Mouse (Mus musculus) CH12.LX (cell line): ENCODE results near the gene Dmkn. TPM values are rescaled to one million over a fixed set of nuclear protein-coding genes. Genes with fewer than 3 reads are reported as not detected.

Experiments used
- DNase-seq: peaks from one replicate; pipeline ENCODE4 v3.0.0-alpha.2; 2013; ENCODE audit errors: extremely low read depth
- H3K27ac ChIP-seq: 2 replicates; pipeline ENCODE4 v1.5.1; 2012; ENCODE audit warnings: low read depth, mild to moderate bottlenecking, control low read depth, moderate library complexity; ENCODE audit not compliant: insufficient read depth
- H3K27me3 ChIP-seq: replicated peaks from 2 replicates; pipeline ENCODE3; 2012; ENCODE audit warnings: inconsistent platforms
- H3K36me3 ChIP-seq, 2 experiments: replicated peaks in 1 of 2; 2 replicates each; pipeline versions ENCODE3 to v1.6.1; 2012; ENCODE audit warnings: inconsistent platforms in 1 of 2, low read length in 1 of 2, mild to moderate bottlenecking in 1 of 2, mixed read lengths in 1 of 2, moderate library complexity in 1 of 2; ENCODE audit not compliant: control insufficient read depth in 1 of 2, insufficient read depth in 1 of 2
- H3K4me1 ChIP-seq, 2 experiments: 2 replicates each; pipeline ENCODE4 v1.6.1; 2012; ENCODE audit warnings: inconsistent platforms in 1 of 2, moderate library complexity in 1 of 2; ENCODE audit not compliant: insufficient read depth in 2 of 2, control insufficient read depth in 1 of 2
- H3K4me2 ChIP-seq: 2 replicates; pipeline ENCODE4 v1.6.1; 2012; ENCODE audit warnings: low read depth, mild to moderate bottlenecking, control low read depth; ENCODE audit not compliant: poor library complexity, insufficient read depth, severe bottlenecking
- H3K4me3 ChIP-seq, 3 experiments: fragments of 150-350 bp in 1 of 3; sonication (generic) in 1 of 3; replicated peaks in 1 of 3; 2 replicates each; pipeline versions ENCODE3 to v1.5.1; 2011 to 2012; ENCODE audit warnings: low read depth in 2 of 3, low read length in 2 of 3, mild to moderate bottlenecking in 2 of 3, moderate library complexity in 2 of 3, control low read depth in 1 of 3, improper control_type of control experiment in 1 of 3, inconsistent platforms in 1 of 3, mixed read lengths in 1 of 3; ENCODE audit not compliant: poor library complexity in 1 of 3
- H3K79me2 ChIP-seq: replicated peaks from 2 replicates; pipeline ENCODE4 v1.6.1; 2012; ENCODE audit warnings: mild to moderate bottlenecking, moderate library complexity; ENCODE audit not compliant: control insufficient read depth, poor library complexity, insufficient read depth, severe bottlenecking; ENCODE audit errors: extremely low read depth
- H3K9ac ChIP-seq: 2 replicates; pipeline ENCODE4 v1.6.1; 2012; ENCODE audit warnings: low read depth, mild to moderate bottlenecking, control low read depth, moderate library complexity; ENCODE audit not compliant: insufficient read depth
- H3K9me3 ChIP-seq: replicated peaks from 2 replicates; pipeline ENCODE3; 2012; ENCODE audit warnings: low read length, inconsistent platforms, mixed read lengths
- BHLHE40 ChIP-seq: IDR thresholded peaks from 2 replicates; pipeline ENCODE4 v1.6.1; 2011; ENCODE audit warnings: mild to moderate bottlenecking, low read depth, low read length, improper control_type of control experiment
- CHD1 ChIP-seq: IDR thresholded peaks from 2 replicates; pipeline ENCODE4 v1.6.1; 2012; ENCODE audit warnings: low read depth, low read length, improper control_type of control experiment, inconsistent platforms
- CTCF ChIP-seq, 2 experiments: IDR thresholded peaks in 1 of 2; conservative IDR thresholded peaks in 1 of 2; 2 replicates each; pipeline ENCODE4 v1.5.1; 2011 to 2012; ENCODE audit warnings: low read depth in 2 of 2, low read length in 2 of 2, improper control_type of control experiment in 1 of 2, inconsistent platforms in 1 of 2, mild to moderate bottlenecking in 1 of 2, moderate library complexity in 1 of 2
- E2F4 ChIP-seq: IDR thresholded peaks from 2 replicates; pipeline ENCODE4 v1.6.1; 2011; ENCODE audit warnings: low read depth, low read length, improper control_type of control experiment; ENCODE audit not compliant: insufficient replicate concordance
- ETS1 ChIP-seq: conservative IDR thresholded peaks from 2 replicates; pipeline ENCODE4 v1.6.1; 2012; ENCODE audit warnings: low read depth, mild to moderate bottlenecking, inconsistent platforms, low read length, improper control_type of control experiment, moderate library complexity
- IRF4 ChIP-seq: IDR thresholded peaks from 2 replicates; pipeline ENCODE4 v1.6.1; 2014; ENCODE audit warnings: low read depth, mild to moderate bottlenecking, inconsistent platforms, low read length, improper control_type of control experiment
- JUN ChIP-seq: IDR thresholded peaks from 2 replicates; pipeline ENCODE4 v1.6.1; 2011; ENCODE audit warnings: low read depth, mild to moderate bottlenecking, low read length, improper control_type of control experiment, moderate library complexity; ENCODE audit not compliant: insufficient read depth
- KAT2A ChIP-seq: IDR thresholded peaks from 2 replicates; pipeline ENCODE4 v1.6.1; 2012; ENCODE audit warnings: low read length, improper control_type of control experiment, inconsistent platforms; ENCODE audit not compliant: insufficient replicate concordance
- MEF2A ChIP-seq: IDR thresholded peaks from 2 replicates; pipeline ENCODE4 v1.6.1; 2014; ENCODE audit warnings: low read depth, mild to moderate bottlenecking, inconsistent platforms, low read length, improper control_type of control experiment, borderline replicate concordance
- MXI1 ChIP-seq: IDR thresholded peaks from 2 replicates; pipeline ENCODE4 v1.6.1; 2011; ENCODE audit warnings: mild to moderate bottlenecking, low read depth, low read length, improper control_type of control experiment
- MYC ChIP-seq: IDR thresholded peaks from 2 replicates; pipeline ENCODE4 v1.6.1; 2011; ENCODE audit warnings: low read depth, mild to moderate bottlenecking, improper control_type of control experiment, low read length
- NELFE ChIP-seq: IDR thresholded peaks from 2 replicates; pipeline ENCODE4 v1.6.1; 2011; ENCODE audit warnings: low read depth, low read length, improper control_type of control experiment
- NRF1 ChIP-seq: IDR thresholded peaks from 2 replicates; pipeline ENCODE4 v1.6.1; 2014; ENCODE audit warnings: low read depth, mild to moderate bottlenecking, inconsistent platforms, low read length, improper control_type of control experiment, moderate library complexity
- PAX5 ChIP-seq: IDR thresholded peaks from 2 replicates; pipeline ENCODE4 v1.6.1; 2012; ENCODE audit warnings: low read length, inconsistent platforms, mixed read lengths
- POLR2AphosphoS2 ChIP-seq: IDR thresholded peaks from 2 replicates; pipeline ENCODE4 v1.6.1; 2011; ENCODE audit warnings: low read depth, low read length, improper control_type of control experiment
- RAD21 ChIP-seq: IDR thresholded peaks from 2 replicates; pipeline ENCODE4 v1.6.1; 2011; ENCODE audit warnings: low read depth, mild to moderate bottlenecking, low read length, improper control_type of control experiment, moderate library complexity
- RCOR1 ChIP-seq: conservative IDR thresholded peaks from 2 replicates; pipeline ENCODE4 v1.6.1; 2012; ENCODE audit warnings: low read depth, mild to moderate bottlenecking, inconsistent platforms, low read length, improper control_type of control experiment
- SMC3 ChIP-seq: IDR thresholded peaks from 2 replicates; pipeline ENCODE4 v1.6.1; 2011; ENCODE audit warnings: low read depth, low read length, improper control_type of control experiment
- TBP ChIP-seq: conservative IDR thresholded peaks from 2 replicates; pipeline ENCODE4 v1.6.1; 2011; ENCODE audit warnings: low read depth, low read length, improper control_type of control experiment
- USF1 ChIP-seq: IDR thresholded peaks from 2 replicates; pipeline ENCODE4 v1.6.1; 2014; ENCODE audit warnings: low read depth, mild to moderate bottlenecking, inconsistent platforms, low read length, improper control_type of control experiment
- USF2 ChIP-seq: conservative IDR thresholded peaks from 2 replicates; pipeline ENCODE4 v1.6.1; 2011; ENCODE audit warnings: low read depth, low read length, improper control_type of control experiment
- ZMIZ1 ChIP-seq: IDR thresholded peaks from 2 replicates; pipeline ENCODE4 v1.6.1; 2012; ENCODE audit warnings: low read depth, mild to moderate bottlenecking, inconsistent platforms, low read length, improper control_type of control experiment
- dilution Hi-C: fragments of 300-500 bp; cut with MboI; formaldehyde crosslinking; loops from 2 replicates; pipeline ENCODE4 v1.14.3; 2020; ENCODE audit warnings: low sequenced_read_pairs; ENCODE audit not compliant: extremely low pct_unique_long_range_greater_than_20kb, extremely low pct_ligation_motif_present
- in situ Hi-C: fragments of 300-500 bp; cut with MboI; formaldehyde crosslinking; loops from 3 replicates; pipeline ENCODE4 v1.14.3; 2019; ENCODE audit warnings: low sequenced_read_pairs, low pct_ligation_motif_present, low pct_unique_long_range_greater_than_20kb, mixed read lengths
- polyA plus RNA-seq: library from polyadenylated mRNA; unstranded; fragments of >175 nt; gene quantifications from 2 replicates; pipeline ENCODE4 v1.2.1, GENCODE M21; 2012; ENCODE audit warnings: low read depth; ENCODE audit not compliant: insufficient read length
- total RNA-seq, 2 experiments: library from RNA; depleted of rRNA; stranded (reverse); fragments of 300-350 nt in 1 of 2; fragments of >200 nt in 1 of 2; gene quantifications; 2 replicates each; pipeline ENCODE4 v1.2.3; 2012 to 2014

Gene Dmkn
- total and polyA plus RNA-seq, 3 experiments, result not detected

- peaks cover 10% of the 10 kb centered on the region for H3K27me3 ChIP-seq
- no peak for DNase-seq
- H3K4me1 ChIP-seq, result peaks cover 0 to 4% of the 10 kb centered on the region in 2 experiments; a peak in 2 of 4 replicates
- dilution Hi-C loops, result no loop called here
- no peak overlapping the region for H3K4me3 ChIP-seq
- H3K36me3 ChIP-seq, result no peaks in the 10 kb centered on the region
- H3K4me2 ChIP-seq, result no peak overlapping the region
- no peak overlapping the region for H3K27ac ChIP-seq
- H3K79me2 ChIP-seq, result no peaks in the 10 kb centered on the region
- in situ Hi-C loops, result no loop called here
- no peak for TF ChIP-seq MYC
- TF ChIP-seq NELFE, result no peak
- TF ChIP-seq E2F4, result no peak
- no peak for TF ChIP-seq CTCF (conservative IDR thresholded peaks at IDR 0.05 in 1 of 2, IDR thresholded peaks at IDR 0.05 in 1 of 2; ENCODE audit: low read depth in 2 of 2, low read length in 2 of 2)
- no peak for TF ChIP-seq USF1
- no peak for TF ChIP-seq NRF1
- TF ChIP-seq CHD1, result no peak
- TF ChIP-seq TBP, result no peak
- TF ChIP-seq ZMIZ1, result no peak
- no peak for TF ChIP-seq MXI1
- no peak for TF ChIP-seq PAX5
- no peak overlapping the region for H3K9ac ChIP-seq
- H3K9me3 ChIP-seq, result peaks cover 12% of the 10 kb centered on the region
These were observed 12.5 kb downstream of the Dmkn start for GRCm38 (mm10) chr7:30776104-30776503.

GRCm38 (mm10) chr7:30777081-30777579 is 13.6 kb downstream of the Dmkn start:
- in situ Hi-C loops (no loop called here), dilution Hi-C loops (no loop called here)
- TF ChIP-seq MYC (no peak), CTCF (conservative IDR thresholded peaks at IDR 0.05 in 1 of 2, IDR thresholded peaks at IDR 0.05 in 1 of 2; ENCODE audit: low read depth in 2 of 2, low read length in 2 of 2) (0 out of 4 replicates have a peak, but pooled peaks of 1 of the 2 experiments have one; percentile 17)
- no peak overlapping the region for H3K9ac ChIP-seq
- H3K9me3 ChIP-seq, result peaks cover 2% of the 10 kb centered on the region
- peaks cover 10% of the 10 kb centered on the region for H3K27me3 ChIP-seq
- peaks cover 0 to 12% of the 10 kb centered on the region in 2 experiments; a peak in 2 of 4 replicates for H3K4me1 ChIP-seq
- H3K27ac ChIP-seq, result no peak overlapping the region
- no peak overlapping the region for H3K4me2 ChIP-seq
- no peaks in the 10 kb centered on the region for H3K36me3 ChIP-seq
- no peak for DNase-seq
- no peaks in the 10 kb centered on the region for H3K79me2 ChIP-seq
- H3K4me3 ChIP-seq, result no peak overlapping the region

- dilution Hi-C loops (no loop called here), in situ Hi-C loops (no loop called here)
- H3K9ac ChIP-seq, result no peak overlapping the region
- H3K9me3 ChIP-seq, result no peaks in the 10 kb centered on the region
- no peak for TF ChIP-seq ETS1
- TF ChIP-seq NRF1, result no peak
- no peak for TF ChIP-seq MEF2A
- no peak for TF ChIP-seq SMC3
- TF ChIP-seq RAD21, result no peak
- TF ChIP-seq BHLHE40, result no peak
- TF ChIP-seq RCOR1, result no peak
- TF ChIP-seq KAT2A, result no peak
- TF ChIP-seq CHD1, result no peak
- TF ChIP-seq E2F4, result no peak
- TF ChIP-seq JUN, result no peak
- TF ChIP-seq IRF4, result no peak
- TF ChIP-seq USF2, result no peak
- no peak for TF ChIP-seq POLR2AphosphoS2
- no peak overlapping the region for H3K27ac ChIP-seq
- H3K36me3 ChIP-seq, result no peaks in the 10 kb centered on the region
- no peaks in the 10 kb centered on the region for H3K79me2 ChIP-seq
- no peak for DNase-seq
- H3K27me3 ChIP-seq, result peaks cover 10% of the 10 kb centered on the region
- H3K4me1 ChIP-seq, result peaks cover 0 to 12% of the 10 kb centered on the region in 2 experiments; a peak in 2 of 4 replicates
- H3K4me3 ChIP-seq, result no peak overlapping the region
- no peak overlapping the region for H3K4me2 ChIP-seq
These were observed 14.4 kb downstream of the Dmkn start for GRCm38 (mm10) chr7:30777911-30778310.
